Mouse (Mus musculus): ENCODE data around the gene Scube3.

DNA sequence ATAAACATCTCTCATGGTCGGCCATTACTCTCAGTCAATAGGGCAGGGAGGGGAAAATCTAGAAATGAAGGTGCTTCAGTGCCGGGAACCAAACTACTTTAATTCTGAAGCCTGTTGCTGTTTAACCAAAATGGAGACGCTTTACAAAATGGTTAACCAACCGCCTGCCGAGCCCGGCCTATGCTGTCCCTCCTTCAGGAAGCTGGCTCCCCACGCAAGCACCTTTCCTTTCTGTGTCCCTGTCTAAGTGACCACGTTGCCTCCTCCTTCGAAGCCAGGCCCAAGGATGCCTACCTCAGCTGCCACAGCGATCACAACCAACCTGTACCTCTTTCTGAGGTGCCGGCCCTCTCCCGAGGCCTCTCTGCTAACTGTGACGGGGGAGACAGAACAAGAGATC, 44.6 kb upstream of the Scube3 start:
- no peak for TF ChIP-seq CTCF (IDR thresholded peaks at IDR 0.05; ENCODE audit: low read depth, low read length)
- TF ChIP-seq TAL1 (conservative IDR thresholded peaks at IDR 0.05; ENCODE audit: low read depth, low read length) = no peak
- TF ChIP-seq GATA1 (IDR thresholded peaks at IDR 0.05; ENCODE audit: borderline replicate concordance, low read length) = no peak
- no peak for TF ChIP-seq POLR2AphosphoS5 (IDR thresholded peaks at IDR 0.05; ENCODE audit: insufficient replicate concordance, low read depth, low read length)
- TF ChIP-seq GATA2 (IDR thresholded peaks at IDR 0.05; ENCODE audit: borderline replicate concordance, low read depth, low read length) = no peak

All from G1E (cell line).